Mouse (Mus musculus): ENCODE measurements around the gene Blvrb. TPM values are rescaled to one million over a fixed set of nuclear protein-coding genes. Genes with fewer than 3 reads are reported as not detected.

Gene Blvrb
- total RNA-seq, 2 experiments from 2014 or later = 36.3 to 44.5 TPM

Other genes with a start within 250 kb of the Blvrb start
- gene Itpkc, start 219.3 kb upstream of the Blvrb start, total RNA-seq (2021) = 1 to 10 TPM; 4.6 to 5.3 TPM
- 10 to 100 TPM; 10.2 to 11.2 TPM for gene Coq8b, start 215.0 kb upstream of the Blvrb start, total RNA-seq (2021)
- gene Numbl, start 189.5 kb upstream of the Blvrb start, total RNA-seq (2021) = 10 to 100 TPM; 11.5 to 12.1 TPM
- gene Ltbp4, start 110.3 kb upstream of the Blvrb start, total RNA-seq (2021) = 100 to 1,000 TPM; 238 to 255 TPM
- gene Shkbp1, start 92.0 kb upstream of the Blvrb start, total RNA-seq (2021) = 10 to 100 TPM; 18.4 to 19.8 TPM
- 1 to 10 TPM in 1 of 2 experiments, not detected in 1; 3.7 TPM for gene Gm20479, start 90.6 kb upstream of the Blvrb start, total RNA-seq (2021)
- gene Sptbn4, start 292 bp upstream of the Blvrb start, total RNA-seq (2021) = under 1 TPM; 0.32 to 0.50 TPM
- gene Sertad3, start 25.8 kb downstream of the Blvrb start, total RNA-seq (2021) = 10 to 100 TPM in 1 of 2 experiments, 1 to 10 TPM in 1; 7.4 to 10.1 TPM
- 10 to 100 TPM; 14.4 to 15.5 TPM for gene Sertad1, start 38.9 kb downstream of the Blvrb start, total RNA-seq (2021)
- gene Prx, start 51.3 kb downstream of the Blvrb start, total RNA-seq (2021) = 1 to 10 TPM; 4.1 to 5.9 TPM
- gene Hipk4, start 75.3 kb downstream of the Blvrb start, total RNA-seq (2021) = 1 to 10 TPM in 1 of 2 experiments, under 1 TPM in 1; 0.83 to 1.0 TPM
- 10 to 100 TPM; 28.9 to 32.4 TPM for gene Pld3, start 105.2 kb downstream of the Blvrb start, total RNA-seq (2021)
- gene 2310022A10Rik, start 105.3 kb downstream of the Blvrb start, total RNA-seq (2021) = 10 to 100 TPM; 54.9 to 58.4 TPM
- 100 to 1,000 TPM; 158 to 164 TPM for gene Akt2, start 143.6 kb downstream of the Blvrb start, total RNA-seq (2021)
- not detected for gene Ttc9b, start 205.9 kb downstream of the Blvrb start, total RNA-seq (2021)
- gene Map3k10, start 226.6 kb downstream of the Blvrb start, total RNA-seq (2021) = 10 to 100 TPM; 16.7 TPM
- under 1 TPM; 0.70 to 0.81 TPM for gene Zfp607b, start 241.4 kb downstream of the Blvrb start, total RNA-seq (2021)

Measured in heart, postnatal 4 days (tissue).